Mouse (Mus musculus) MEL (cell line): ENCODE data around the gene 1500009L16Rik. TPM values are rescaled to one million over a fixed set of nuclear protein-coding genes. Genes with fewer than 3 reads are reported as not detected.
A peak's percentile ranks its signal among the peaks of the same experiment; 100 is the strongest.

ENCODE experiments used
- DNase-seq: peaks from one replicate; pipeline ENCODE4 v3.0.0; 2011; ENCODE audit warnings: low read depth, low spot score
- H3K27ac ChIP-seq: 2 replicates; pipeline ENCODE4 v1.5.1; 2012; ENCODE audit warnings: low read depth, mild to moderate bottlenecking, control low read depth, low read length, moderate library complexity; ENCODE audit not compliant: control insufficient read depth
- H3K27me3 ChIP-seq, 2 experiments: fragments of 150-350 bp in 1 of 2; sonication (generic) in 1 of 2; 2 replicates each; pipeline ENCODE4 v1.6.1; 2012; ENCODE audit warnings: low read length in 2 of 2, mild to moderate bottlenecking in 2 of 2, improper control_type of control experiment in 1 of 2, moderate library complexity in 1 of 2; ENCODE audit not compliant: insufficient read depth in 2 of 2, control insufficient read depth in 1 of 2
- H3K36me3 ChIP-seq, 2 experiments: 2 replicates each; pipeline ENCODE4 v1.6.1; 2012 to 2014; ENCODE audit warnings: low read length in 2 of 2, improper control_type of control experiment in 1 of 2, inconsistent platforms in 1 of 2, mild to moderate bottlenecking in 1 of 2; ENCODE audit not compliant: insufficient read depth in 2 of 2, control insufficient read depth in 1 of 2
- H3K4me1 ChIP-seq, 2 experiments: fragments of 150-350 bp in 1 of 2; sonication (generic) in 1 of 2; 2 replicates each; pipeline ENCODE4 v1.6.1; 2012; ENCODE audit warnings: low read length in 2 of 2, improper control_type of control experiment in 1 of 2, mild to moderate bottlenecking in 1 of 2; ENCODE audit not compliant: insufficient read depth in 2 of 2, control insufficient read depth in 1 of 2
- H3K4me3 ChIP-seq, 2 experiments: fragments of 150-350 bp in 1 of 2; sonication (generic) in 1 of 2; 2 replicates each; pipeline ENCODE4 v1.5.1; 2012; ENCODE audit warnings: low read depth in 2 of 2, low read length in 2 of 2, mild to moderate bottlenecking in 2 of 2, moderate library complexity in 2 of 2, control low read depth in 1 of 2, improper control_type of control experiment in 1 of 2; ENCODE audit not compliant: control insufficient read depth in 1 of 2, insufficient read depth in 1 of 2
- H3K79me2 ChIP-seq: 2 replicates; pipeline ENCODE4 v1.6.1; 2012; ENCODE audit warnings: mild to moderate bottlenecking, low read length, moderate library complexity; ENCODE audit not compliant: control insufficient read depth, poor library complexity, insufficient read depth
- H3K9ac ChIP-seq: 2 replicates; pipeline ENCODE4 v1.6.1; 2012; ENCODE audit warnings: low read depth, mild to moderate bottlenecking, control low read depth, low read length, moderate library complexity; ENCODE audit not compliant: control insufficient read depth, poor library complexity, severe bottlenecking
- H3K9me3 ChIP-seq: fragments of 150-350 bp; sonication (generic); replicated peaks from 2 replicates; pipeline ENCODE4 v1.6.1; 2012; ENCODE audit warnings: mild to moderate bottlenecking, low read length, improper control_type of control experiment, moderate library complexity; ENCODE audit not compliant: insufficient read depth
- BHLHE40 ChIP-seq: IDR thresholded peaks from 2 replicates; pipeline ENCODE4 v1.6.1; 2012; ENCODE audit warnings: low read depth, mild to moderate bottlenecking, inconsistent platforms, low read length, improper control_type of control experiment, borderline replicate concordance
- CHD1 ChIP-seq: IDR thresholded peaks from 2 replicates; pipeline ENCODE4 v1.6.1; 2012; ENCODE audit warnings: low read depth, mild to moderate bottlenecking, inconsistent platforms, low read length, improper control_type of control experiment
- CTCF ChIP-seq, 3 experiments: IDR thresholded peaks in 2 of 3; conservative IDR thresholded peaks in 1 of 3; 2 replicates each; pipeline ENCODE4 v1.5.1; 2011 to 2012; ENCODE audit warnings: low read length in 3 of 3, low read depth in 2 of 3, mild to moderate bottlenecking in 2 of 3, improper control_type of control experiment in 1 of 3, inconsistent platforms in 1 of 3, mixed read lengths in 1 of 3, moderate library complexity in 1 of 3; ENCODE audit not compliant: control insufficient read depth in 1 of 3, insufficient read depth in 1 of 3, poor library complexity in 1 of 3, severe bottlenecking in 1 of 3
- GATA1 ChIP-seq: IDR thresholded peaks from 2 replicates; pipeline ENCODE4 v1.6.1; 2011; ENCODE audit warnings: low read depth, low read length, improper control_type of control experiment
- JUND ChIP-seq: IDR thresholded peaks from 2 replicates; pipeline ENCODE4 v1.6.1; 2011; ENCODE audit warnings: low read depth, mild to moderate bottlenecking, improper control_type of control experiment, low read length
- MXI1 ChIP-seq: IDR thresholded peaks from 2 replicates; pipeline ENCODE4 v1.6.1; 2011; ENCODE audit warnings: mild to moderate bottlenecking, low read depth, low read length, improper control_type of control experiment
- MYC ChIP-seq: IDR thresholded peaks from 2 replicates; pipeline ENCODE4 v1.6.1; 2011; ENCODE audit warnings: low read depth, mild to moderate bottlenecking, low read length, improper control_type of control experiment, moderate library complexity
- POLR2AphosphoS2 ChIP-seq: IDR thresholded peaks from 2 replicates; pipeline ENCODE4 v1.6.1; 2011; ENCODE audit warnings: low read length, improper control_type of control experiment
- RAD21 ChIP-seq: IDR thresholded peaks from 2 replicates; pipeline ENCODE4 v1.6.1; 2011; ENCODE audit warnings: mild to moderate bottlenecking, low read depth, low read length, improper control_type of control experiment
- RCOR1 ChIP-seq: IDR thresholded peaks from 2 replicates; pipeline ENCODE4 v1.6.1; 2012; ENCODE audit warnings: low read depth, mild to moderate bottlenecking, inconsistent platforms, low read length, improper control_type of control experiment
- SMC3 ChIP-seq: IDR thresholded peaks from 2 replicates; pipeline ENCODE4 v1.6.1; 2011; ENCODE audit warnings: low read depth, low read length, improper control_type of control experiment
- TAL1 ChIP-seq: IDR thresholded peaks from 2 replicates; pipeline ENCODE4 v1.6.1; 2012; ENCODE audit warnings: mild to moderate bottlenecking, inconsistent platforms, low read length, moderate library complexity, mixed read lengths
- TCF12 ChIP-seq: IDR thresholded peaks from 2 replicates; pipeline ENCODE4 v1.6.1; 2014; ENCODE audit warnings: low read depth, mild to moderate bottlenecking, inconsistent platforms, low read length, improper control_type of control experiment, moderate library complexity
- ZC3H11A ChIP-seq: IDR thresholded peaks from 2 replicates; pipeline ENCODE4 v1.6.1; 2012; ENCODE audit warnings: low read depth, mild to moderate bottlenecking, inconsistent platforms, low read length, improper control_type of control experiment
- ZKSCAN1 ChIP-seq: IDR thresholded peaks from 2 replicates; pipeline ENCODE4 v1.6.1; 2012; ENCODE audit warnings: low read depth, mild to moderate bottlenecking, inconsistent platforms, low read length, improper control_type of control experiment, moderate library complexity
- ZNF384 ChIP-seq: IDR thresholded peaks from 2 replicates; pipeline ENCODE4 v1.6.1; 2012; ENCODE audit warnings: low read depth, mild to moderate bottlenecking, inconsistent platforms, low read length, improper control_type of control experiment
- polyA plus RNA-seq, 2 experiments: library from polyadenylated mRNA; stranded (reverse) in 1 of 2; unstranded in 1 of 2; fragments of >175 nt in 1 of 2; fragments of >200 nt in 1 of 2; gene quantifications; 2 replicates each; pipeline versions ENCODE4 v1.2.1 to v1.2.4; 2012; ENCODE audit warnings: low replicate concordance in 2 of 2, low read depth in 1 of 2; ENCODE audit not compliant: insufficient read length in 2 of 2, insufficient read depth in 1 of 2, missing spikeins in 1 of 2
- total RNA-seq: library from RNA; depleted of rRNA; stranded (reverse); fragments of 300-350 nt; gene quantifications from 2 replicates; pipeline ENCODE4 v1.2.3, GENCODE M21; 2012

1500009L16Rik gene
- total and polyA plus RNA-seq, 3 experiments, result not detected

GRCm38 (mm10) chr10:83776272-83776878 lies 53.7 kb downstream of the 1500009L16Rik start:
- Histone ChIP-seq H3K27me3 (no peaks in the 10 kb centered on the region), H3K9me3 (no peaks in the 10 kb centered on the region), H3K79me2 (no peaks in the 10 kb centered on the region), H3K4me1 (no peaks in the 10 kb centered on the region), H3K4me3 (peak overlapping the region; percentile 2 to 15; a peak in 2 of 4 replicates), H3K9ac (no peak overlapping the region), H3K27ac (no peak overlapping the region), H3K36me3 (no peaks in the 10 kb centered on the region)
- TF ChIP-seq POLR2AphosphoS2, result no peak
- no peak for TF ChIP-seq CHD1
- TF ChIP-seq ZNF384, result peak; percentile 99
- peak; percentile 72 for TF ChIP-seq ZC3H11A
- TF ChIP-seq RAD21, result peak; percentile 82
- TF ChIP-seq GATA1, result no peak
- TF ChIP-seq CTCF (IDR thresholded peaks at IDR 0.05 in 2 of 3, conservative IDR thresholded peaks at IDR 0.05 in 1 of 3; ENCODE audit: control insufficient read depth in 1 of 3, insufficient read depth in 1 of 3, low read depth in 2 of 3, low read length in 3 of 3, poor library complexity in 1 of 3, severe bottlenecking in 1 of 3), result peak; percentile 64 to 77 (median 72)
- TF ChIP-seq RCOR1, result no peak
- TF ChIP-seq JUND, result no peak
- no peak for TF ChIP-seq MYC
- TF ChIP-seq SMC3, result peak; percentile 78
- TF ChIP-seq BHLHE40, result 0 out of 2 replicates have a peak, but pooled peaks have one; percentile 14
- no peak for TF ChIP-seq TCF12
- no peak for TF ChIP-seq TAL1
- TF ChIP-seq MXI1, result no peak
- TF ChIP-seq ZKSCAN1, result peak; percentile 27; the same call in 1 of the 2 replicates
- peak; percentile 67 for DNase-seq

GRCm38 (mm10) chr10:83777253-83777652 lies 54.6 kb downstream of the 1500009L16Rik start:
- H3K9ac ChIP-seq, result no peak overlapping the region
- H3K27ac ChIP-seq, result no peak overlapping the region
- H3K4me1 ChIP-seq, result no peaks in the 10 kb centered on the region
- no peak for DNase-seq
- H3K27me3 ChIP-seq, result no peaks in the 10 kb centered on the region
- H3K9me3 ChIP-seq, result no peaks in the 10 kb centered on the region
- H3K4me3 ChIP-seq, result no peak overlapping the region
- no peaks in the 10 kb centered on the region for H3K79me2 ChIP-seq
- TF ChIP-seq RCOR1, result no peak
- no peak for TF ChIP-seq SMC3
- TF ChIP-seq ZNF384, result no peak
- no peak for TF ChIP-seq MYC
- H3K36me3 ChIP-seq, result no peaks in the 10 kb centered on the region
